Mouse (Mus musculus) heart, postnatal 0 days (tissue): ENCODE measurements at regions not wholly inside any gene's neighbourhood (a gene's known extent, or its start where the extent isn't known, plus 50 kb on each side); places are given as distances from the start of the nearest gene placed in this dataset.
"Not testable (repeated sequence)": the region's sequence is repeated elsewhere in the genome, so short reads cannot be mapped to it uniquely, and the experiment has no call there.

Experiments
- CTCF ChIP-seq: IDR thresholded peaks from 2 replicates; pipeline ENCODE4 v1.5.1; 2016; ENCODE audit warnings: antibody characterized with exemption, control low read depth, low read depth
- EP300 ChIP-seq: IDR thresholded peaks from 2 replicates; pipeline ENCODE4 v1.6.1; 2016; ENCODE audit warnings: antibody characterized with exemption, low read depth

- TF ChIP-seq CTCF, EP300: not testable (repeated sequence)
Measured at GRCm38 (mm10) chr14:17560001-17560400, 100.1 kb upstream of the Thrb start.
